Mouse (Mus musculus): Measurements from ENCODE around the gene Clec4a3.
"Not testable (repeated sequence)": the region's sequence is repeated elsewhere in the genome, so short reads cannot be mapped to it uniquely, and the experiment has no call there.

Clec4a3 gene

GRCm38 (mm10) chr6:122952401-122952800 lies at the start of gene Clec4a3:
TSS of gene Clec4a3 (plus strand) at chr6:122952515.
- DNase-seq (ENCODE audit: low spot score in 2 of 2) = peak in 1 of 2 experiments; percentile 27

GRCm38 (mm10) chr6:122919922-122920321 lies 32.4 kb upstream of the Clec4a3 start:
- no peak for DNase-seq (ENCODE audit: low spot score in 2 of 2)

- no peak for DNase-seq (ENCODE audit: low spot score in 2 of 2)
These were observed 30.9 kb upstream of the Clec4a3 start, which contains the start of gene Clec4a1 for GRCm38 (mm10) chr6:122921451-122921850. TSS of gene Clec4a1 (plus strand) at chr6:122921848.

- no peak for DNase-seq (ENCODE audit: low spot score in 2 of 2)
These were observed 17.5 kb upstream of the Clec4a3 start for GRCm38 (mm10) chr6:122934845-122935244.

- no peak for DNase-seq (ENCODE audit: low spot score in 2 of 2)
These were observed 12.7 kb upstream of the Clec4a3 start for GRCm38 (mm10) chr6:122939618-122940017.

GRCm38 (mm10) chr6:122946760-122947159 lies 5.6 kb upstream of the Clec4a3 start:
- DNase-seq (ENCODE audit: low spot score in 2 of 2) = no peak

GRCm38 (mm10) chr6:122964562-122964961 lies 12.2 kb downstream of the Clec4a3 start:
- no peak for DNase-seq (ENCODE audit: low spot score in 2 of 2)

GRCm38 (mm10) chr6:122969048-122969447 lies 16.7 kb downstream of the Clec4a3 start:
- no peak for DNase-seq (ENCODE audit: low spot score in 2 of 2)

GRCm38 (mm10) chr6:122989876-122990437 lies 37.6 kb downstream of the Clec4a3 start, which contains the start of gene Clec4a4:
TSS of gene Clec4a4 (plus strand) at chr6:122990367.
- DNase-seq (ENCODE audit: low spot score in 2 of 2) = no peak

GRCm38 (mm10) chr6:123004696-123005095 lies 52.4 kb downstream of the Clec4a3 start:
- not testable (repeated sequence) for DNase-seq (ENCODE audit: low spot score in 2 of 2)

GRCm38 (mm10) chr6:123005591-123005990 lies 53.3 kb downstream of the Clec4a3 start:
- DNase-seq (ENCODE audit: low spot score in 2 of 2) = peak in 1 of 2 experiments; percentile 16
